Mouse (Mus musculus) MEL (cell line): ENCODE measurements at regions not wholly inside any gene's neighbourhood (a gene's known extent, or its start where the extent isn't known, plus 50 kb on each side); places are given as distances from the start of the nearest gene placed in this dataset.

Source experiments
- DNase-seq: peaks from one replicate; pipeline ENCODE4 v3.0.0; 2011; ENCODE audit warnings: low read depth, low spot score
- H3K27ac ChIP-seq: 2 replicates; pipeline ENCODE4 v1.5.1; 2012; ENCODE audit warnings: low read depth, mild to moderate bottlenecking, control low read depth, low read length, moderate library complexity; ENCODE audit not compliant: control insufficient read depth
- H3K27me3 ChIP-seq, 2 experiments: fragments of 150-350 bp in 1 of 2; sonication (generic) in 1 of 2; 2 replicates each; pipeline ENCODE4 v1.6.1; 2012; ENCODE audit warnings: low read length in 2 of 2, mild to moderate bottlenecking in 2 of 2, improper control_type of control experiment in 1 of 2, moderate library complexity in 1 of 2; ENCODE audit not compliant: insufficient read depth in 2 of 2, control insufficient read depth in 1 of 2
- H3K36me3 ChIP-seq, 2 experiments: 2 replicates each; pipeline ENCODE4 v1.6.1; 2012 to 2014; ENCODE audit warnings: low read length in 2 of 2, improper control_type of control experiment in 1 of 2, inconsistent platforms in 1 of 2, mild to moderate bottlenecking in 1 of 2; ENCODE audit not compliant: insufficient read depth in 2 of 2, control insufficient read depth in 1 of 2
- H3K4me1 ChIP-seq, 2 experiments: fragments of 150-350 bp in 1 of 2; sonication (generic) in 1 of 2; 2 replicates each; pipeline ENCODE4 v1.6.1; 2012; ENCODE audit warnings: low read length in 2 of 2, improper control_type of control experiment in 1 of 2, mild to moderate bottlenecking in 1 of 2; ENCODE audit not compliant: insufficient read depth in 2 of 2, control insufficient read depth in 1 of 2
- H3K4me3 ChIP-seq, 2 experiments: fragments of 150-350 bp in 1 of 2; sonication (generic) in 1 of 2; 2 replicates each; pipeline ENCODE4 v1.5.1; 2012; ENCODE audit warnings: low read depth in 2 of 2, low read length in 2 of 2, mild to moderate bottlenecking in 2 of 2, moderate library complexity in 2 of 2, control low read depth in 1 of 2, improper control_type of control experiment in 1 of 2; ENCODE audit not compliant: control insufficient read depth in 1 of 2, insufficient read depth in 1 of 2
- H3K79me2 ChIP-seq: 2 replicates; pipeline ENCODE4 v1.6.1; 2012; ENCODE audit warnings: mild to moderate bottlenecking, low read length, moderate library complexity; ENCODE audit not compliant: control insufficient read depth, poor library complexity, insufficient read depth
- H3K9ac ChIP-seq: 2 replicates; pipeline ENCODE4 v1.6.1; 2012; ENCODE audit warnings: low read depth, mild to moderate bottlenecking, control low read depth, low read length, moderate library complexity; ENCODE audit not compliant: control insufficient read depth, poor library complexity, severe bottlenecking
- H3K9me3 ChIP-seq: fragments of 150-350 bp; sonication (generic); replicated peaks from 2 replicates; pipeline ENCODE4 v1.6.1; 2012; ENCODE audit warnings: mild to moderate bottlenecking, low read length, improper control_type of control experiment, moderate library complexity; ENCODE audit not compliant: insufficient read depth
- CHD1 ChIP-seq: IDR thresholded peaks from 2 replicates; pipeline ENCODE4 v1.6.1; 2012; ENCODE audit warnings: low read depth, mild to moderate bottlenecking, inconsistent platforms, low read length, improper control_type of control experiment
- CHD2 ChIP-seq: IDR thresholded peaks from 2 replicates; pipeline ENCODE4 v1.6.1; 2011; ENCODE audit warnings: low read length, improper control_type of control experiment
- CTCF ChIP-seq, 3 experiments: IDR thresholded peaks in 2 of 3; conservative IDR thresholded peaks in 1 of 3; 2 replicates each; pipeline ENCODE4 v1.5.1; 2011 to 2012; ENCODE audit warnings: low read length in 3 of 3, low read depth in 2 of 3, mild to moderate bottlenecking in 2 of 3, improper control_type of control experiment in 1 of 3, inconsistent platforms in 1 of 3, mixed read lengths in 1 of 3, moderate library complexity in 1 of 3; ENCODE audit not compliant: control insufficient read depth in 1 of 3, insufficient read depth in 1 of 3, poor library complexity in 1 of 3, severe bottlenecking in 1 of 3
- ELF1 ChIP-seq: IDR thresholded peaks from 2 replicates; pipeline ENCODE4 v1.6.1; 2014; ENCODE audit warnings: low read depth, mild to moderate bottlenecking, inconsistent platforms, low read length, improper control_type of control experiment, moderate library complexity
- GATA1 ChIP-seq: IDR thresholded peaks from 2 replicates; pipeline ENCODE4 v1.6.1; 2011; ENCODE audit warnings: low read depth, low read length, improper control_type of control experiment
- JUND ChIP-seq: IDR thresholded peaks from 2 replicates; pipeline ENCODE4 v1.6.1; 2011; ENCODE audit warnings: low read depth, mild to moderate bottlenecking, improper control_type of control experiment, low read length
- KAT2A ChIP-seq: conservative IDR thresholded peaks from 2 replicates; pipeline ENCODE4 v1.6.1; 2012; ENCODE audit warnings: low read depth, low read length, improper control_type of control experiment, inconsistent platforms
- MAFK ChIP-seq: IDR thresholded peaks from 2 replicates; pipeline ENCODE4 v1.6.1; 2011; ENCODE audit warnings: low read depth, mild to moderate bottlenecking, low read length, improper control_type of control experiment, borderline replicate concordance
- MAX ChIP-seq: IDR thresholded peaks from 2 replicates; pipeline ENCODE4 v1.6.1; 2011; ENCODE audit warnings: low read length, improper control_type of control experiment
- MEF2A ChIP-seq: IDR thresholded peaks from 2 replicates; pipeline ENCODE4 v1.6.1; 2014; ENCODE audit warnings: low read depth, mild to moderate bottlenecking, inconsistent platforms, low read length, improper control_type of control experiment; ENCODE audit not compliant: poor library complexity, insufficient replicate concordance, severe bottlenecking; ENCODE audit errors: extremely low read depth
- MXI1 ChIP-seq: IDR thresholded peaks from 2 replicates; pipeline ENCODE4 v1.6.1; 2011; ENCODE audit warnings: mild to moderate bottlenecking, low read depth, low read length, improper control_type of control experiment
- MYB ChIP-seq: IDR thresholded peaks from 2 replicates; pipeline ENCODE4 v1.6.1; 2011; ENCODE audit warnings: mild to moderate bottlenecking, low read depth, low read length, improper control_type of control experiment
- RCOR1 ChIP-seq: IDR thresholded peaks from 2 replicates; pipeline ENCODE4 v1.6.1; 2012; ENCODE audit warnings: low read depth, mild to moderate bottlenecking, inconsistent platforms, low read length, improper control_type of control experiment
- SMC3 ChIP-seq: IDR thresholded peaks from 2 replicates; pipeline ENCODE4 v1.6.1; 2011; ENCODE audit warnings: low read depth, low read length, improper control_type of control experiment
- TBP ChIP-seq: IDR thresholded peaks from 2 replicates; pipeline ENCODE4 v1.8.0; 2011; ENCODE audit warnings: low read depth, low read length, improper control_type of control experiment
- ZKSCAN1 ChIP-seq: IDR thresholded peaks from 2 replicates; pipeline ENCODE4 v1.6.1; 2012; ENCODE audit warnings: low read depth, mild to moderate bottlenecking, inconsistent platforms, low read length, improper control_type of control experiment, moderate library complexity
- ZMIZ1 ChIP-seq: IDR thresholded peaks from 2 replicates; pipeline ENCODE4 v1.6.1; 2012; ENCODE audit warnings: low read depth, mild to moderate bottlenecking, inconsistent platforms, low read length, improper control_type of control experiment, moderate library complexity
- ZNF384 ChIP-seq: IDR thresholded peaks from 2 replicates; pipeline ENCODE4 v1.6.1; 2012; ENCODE audit warnings: low read depth, mild to moderate bottlenecking, inconsistent platforms, low read length, improper control_type of control experiment

GRCm38 (mm10) chr14:66516770-66517169 is 507.8 kb upstream of the Gulo start:
- TF ChIP-seq MYB = no peak
- TF ChIP-seq ZKSCAN1 = no peak
- no peak for TF ChIP-seq JUND
- TF ChIP-seq ZNF384 = no peak
- TF ChIP-seq CHD1 = no peak
- TF ChIP-seq MEF2A = no peak
- no peak for TF ChIP-seq CTCF (IDR thresholded peaks at IDR 0.05 in 2 of 3, conservative IDR thresholded peaks at IDR 0.05 in 1 of 3; ENCODE audit: control insufficient read depth in 1 of 3, insufficient read depth in 1 of 3, low read depth in 2 of 3, low read length in 3 of 3, poor library complexity in 1 of 3, severe bottlenecking in 1 of 3)
- TF ChIP-seq TBP = no peak
- TF ChIP-seq MAFK = no peak
- no peak for TF ChIP-seq ZMIZ1
- TF ChIP-seq ELF1 = no peak
- no peak for TF ChIP-seq GATA1
- no peak for TF ChIP-seq CHD2
- no peak for TF ChIP-seq RCOR1
- Histone ChIP-seq H3K4me3 (no peak overlapping the region), H3K9me3 (no peaks in the 10 kb centered on the region), H3K79me2 (no peaks in the 10 kb centered on the region), H3K27ac (no peak overlapping the region), H3K4me1 (no peaks in the 10 kb centered on the region), H3K9ac (no peak overlapping the region), H3K27me3 (peaks cover 0 to 2% of the 10 kb centered on the region in 2 experiments; a peak in 1 of 4 replicates), H3K36me3 (no peaks in the 10 kb centered on the region)
- DNase-seq = no peak

- no peak overlapping the region for H3K27ac ChIP-seq
- H3K9me3 ChIP-seq = no peaks in the 10 kb centered on the region
- TF ChIP-seq MXI1 (no peak), ZMIZ1 (no peak), KAT2A (no peak), SMC3 (no peak), MAX (no peak), MEF2A (no peak), ELF1 (no peak), ZNF384 (no peak), MYB (no peak)
- no peaks in the 10 kb centered on the region for H3K4me1 ChIP-seq
- no peak overlapping the region for H3K4me3 ChIP-seq
- no peak overlapping the region for H3K9ac ChIP-seq
- no peak for DNase-seq
- H3K36me3 ChIP-seq = no peaks in the 10 kb centered on the region
- H3K27me3 ChIP-seq = no peaks in the 10 kb centered on the region
- H3K79me2 ChIP-seq = no peaks in the 10 kb centered on the region
Observed at GRCm38 (mm10) chr14:66510750-66511149, 501.7 kb upstream of the Gulo start.
